Mouse (Mus musculus): ENCODE measurements around the gene Ugt1a8. TPM values are rescaled to one million over a fixed set of nuclear protein-coding genes. Genes with fewer than 3 reads are reported as not detected.
"Not testable (repeated sequence)": the region's sequence is repeated elsewhere in the genome, so short reads cannot be mapped to it uniquely, and the experiment has no call there.

Ugt1a8 gene
- polyA plus RNA-seq, 3 experiments from 2014 or later = 0.63 TPM; not detected in 2

- ATAC-seq = no peak
These were observed 108.1 kb downstream of the Ugt1a8 start for GRCm38 (mm10) chr1:88195687-88196086.

GRCm38 (mm10) chr1:88197443-88197842, 109.8 kb downstream of the Ugt1a8 start:
- ATAC-seq = no peak

- ATAC-seq = no peak
These were observed 112.4 kb downstream of the Ugt1a8 start for GRCm38 (mm10) chr1:88199996-88200395.

- ATAC-seq = no peak
These were observed 112.8 kb downstream of the Ugt1a8 start, which contains the start of gene Ugt1a2 for GRCm38 (mm10) chr1:88200456-88200855. TSS of gene Ugt1a2 (plus strand) at chr1:88200601.

- peak; percentile 65 for ATAC-seq
These were observed 117.8 kb downstream of the Ugt1a8 start, which contains the start of gene Dnajb3 for GRCm38 (mm10) chr1:88205294-88205922. TSS of gene Dnajb3 (minus strand) at chr1:88205782.

GRCm38 (mm10) chr1:88206843-88207479, 119.3 kb downstream of the Ugt1a8 start:
- ATAC-seq = no peak

- no peak for ATAC-seq
These were observed 124.2 kb downstream of the Ugt1a8 start, which contains the start of gene Ugt1a1 for GRCm38 (mm10) chr1:88211812-88212211. TSS of gene Ugt1a1 (plus strand) at chr1:88211959.

GRCm38 (mm10) chr1:88212341-88213045, 124.9 kb downstream of the Ugt1a8 start:
- ATAC-seq = no peak

GRCm38 (mm10) chr1:88213061-88213460, 125.4 kb downstream of the Ugt1a8 start:
- no peak for ATAC-seq

GRCm38 (mm10) chr1:88213766-88214461, 126.3 kb downstream of the Ugt1a8 start:
- no peak for ATAC-seq

GRCm38 (mm10) chr1:88214462-88214952, 126.9 kb downstream of the Ugt1a8 start:
- no peak for ATAC-seq

- no peak for ATAC-seq
These were observed 128.1 kb downstream of the Ugt1a8 start for GRCm38 (mm10) chr1:88215466-88216380.

GRCm38 (mm10) chr1:88216551-88216950, 128.9 kb downstream of the Ugt1a8 start:
- no peak for ATAC-seq

GRCm38 (mm10) chr1:88217144-88217543, 129.5 kb downstream of the Ugt1a8 start:
- ATAC-seq = no peak

- ATAC-seq = no peak
These were observed 130.0 kb downstream of the Ugt1a8 start for GRCm38 (mm10) chr1:88217576-88217975.

- no peak for ATAC-seq
These were observed 130.4 kb downstream of the Ugt1a8 start for GRCm38 (mm10) chr1:88218051-88218450.

GRCm38 (mm10) chr1:88218591-88218990, 131.0 kb downstream of the Ugt1a8 start:
- no peak for ATAC-seq

- ATAC-seq = no peak
These were observed 131.4 kb downstream of the Ugt1a8 start for GRCm38 (mm10) chr1:88219054-88219453.

GRCm38 (mm10) chr1:88220336-88220735, 132.7 kb downstream of the Ugt1a8 start:
- ATAC-seq = no peak

GRCm38 (mm10) chr1:88222216-88222615, 134.6 kb downstream of the Ugt1a8 start:
- no peak for ATAC-seq

GRCm38 (mm10) chr1:88223011-88223515, 135.4 kb downstream of the Ugt1a8 start:
- ATAC-seq = not testable (repeated sequence)
